Mouse (Mus musculus) lung, embryonic 14.5 days (tissue): Measurements from ENCODE around the gene Slco6c1. TPM values are rescaled to one million over a fixed set of nuclear protein-coding genes. Genes with fewer than 3 reads are reported as not detected.

Experiments used
- ATAC-seq: fragments of 200-750 bp; cut with Nextera tagmentation; 2 replicates; pipeline ENCODE4 v1.8.0; 2017; ENCODE audit warnings: mild to moderate bottlenecking, moderate TSS enrichment, moderate library complexity; ENCODE audit not compliant: insufficient read depth
- DNase-seq: peaks from one replicate; pipeline ENCODE4 v3.0.0-alpha.2; 2015
- H3K27ac ChIP-seq: fragments of 300-500 bp; sonication (generic); 2 replicates; pipeline ENCODE4 v1.5.1; 2014; ENCODE audit warnings: low read depth, mild to moderate bottlenecking, moderate library complexity
- H3K27me3 ChIP-seq: fragments of 300-500 bp; sonication (generic); 2 replicates; pipeline ENCODE4 v1.6.1; 2014; ENCODE audit warnings: low read length, control low read depth; ENCODE audit not compliant: insufficient read depth
- H3K36me3 ChIP-seq: fragments of 300-500 bp; sonication (generic); 2 replicates; pipeline ENCODE4 v1.6.1; 2014; ENCODE audit warnings: control low read depth; ENCODE audit not compliant: insufficient read depth
- H3K4me1 ChIP-seq: fragments of 300-500 bp; sonication (generic); 2 replicates; pipeline ENCODE4 v1.6.1; 2014; ENCODE audit warnings: antibody characterized with exemption, control low read depth; ENCODE audit not compliant: insufficient read depth
- H3K4me2 ChIP-seq: fragments of 300-500 bp; sonication (generic); 2 replicates; pipeline ENCODE4 v1.6.1; 2014; ENCODE audit warnings: mild to moderate bottlenecking
- H3K4me3 ChIP-seq: fragments of 300-500 bp; sonication (generic); 2 replicates; pipeline ENCODE4 v1.5.1; 2014; ENCODE audit warnings: low read depth, low read length
- H3K9ac ChIP-seq: fragments of 300-500 bp; sonication (generic); 2 replicates; pipeline ENCODE4 v1.6.1; 2014
- H3K9me3 ChIP-seq: fragments of 300-500 bp; sonication (generic); 2 replicates; pipeline ENCODE4 v1.6.1; 2016; ENCODE audit warnings: low read depth, low read length, control low read depth
- CTCF ChIP-seq: IDR thresholded peaks from 2 replicates; pipeline ENCODE4 v1.5.1; 2016; ENCODE audit warnings: antibody characterized with exemption, low read depth
- WGBS: fragments of 180-500 bp; shearing (Covaris S2); extraction: QIAGEN DNeasy Blood & Tissue Kit; methylation state at CpG from one replicate; pipeline ENCODE4 v1.1.7; 2014; 5-methylcytosine and 5-hydroxymethylcytosine counted together
- polyA plus RNA-seq: library from polyadenylated mRNA; unstranded; fragments of >200 nt; fragmentation: Nextera tagmentation; extraction: Ambion mirVana; gene quantifications from 2 replicates; pipeline ENCODE4 v1.2.1, GENCODE M21; 2014

The Slco6c1 gene
- polyA plus RNA-seq = not detected in 2 replicates

DNA sequence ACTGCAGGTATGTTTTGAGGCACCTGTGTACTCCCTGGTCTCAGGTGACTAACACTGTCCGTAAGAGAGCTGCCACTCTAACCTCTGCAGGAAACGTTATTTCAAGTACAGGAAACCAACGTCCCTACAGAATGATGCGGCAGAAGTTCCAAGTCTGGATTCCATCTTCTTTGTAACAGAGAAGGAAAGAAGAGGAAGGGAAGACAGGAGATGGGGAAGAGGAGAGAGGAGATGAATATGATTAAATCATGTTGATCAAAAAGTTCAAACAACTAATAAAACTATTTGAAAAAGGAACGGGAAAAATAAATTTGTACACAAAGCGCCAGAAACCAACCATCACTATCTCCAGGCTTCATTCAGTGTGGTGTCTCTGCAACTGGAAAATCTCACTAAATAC lies at the start of gene Slco6c1:
Slco6c1 (minus strand) TSS at position 101 of the 400 bp plus-strand sequence.
- DNase-seq = no peak
- H3K36me3 ChIP-seq = no peaks in the 10 kb centered on the region
- ATAC-seq = no peak
- H3K9me3 ChIP-seq = no peaks in the 10 kb centered on the region
- no peak within 1 kb of the TSS for H3K4me2 ChIP-seq
- H3K9ac ChIP-seq = no peak within 1 kb of the TSS
- no peak within 1 kb of the TSS for H3K4me3 ChIP-seq
- H3K4me1 ChIP-seq = no peaks in the 10 kb centered on the region
- 88% methylated on average over 6 of the region's 6 CpGs for WGBS
- no peaks in the 10 kb centered on the region for H3K27me3 ChIP-seq
- H3K27ac ChIP-seq = no peak within 1 kb of the TSS
- no peak for TF ChIP-seq CTCF

DNA sequence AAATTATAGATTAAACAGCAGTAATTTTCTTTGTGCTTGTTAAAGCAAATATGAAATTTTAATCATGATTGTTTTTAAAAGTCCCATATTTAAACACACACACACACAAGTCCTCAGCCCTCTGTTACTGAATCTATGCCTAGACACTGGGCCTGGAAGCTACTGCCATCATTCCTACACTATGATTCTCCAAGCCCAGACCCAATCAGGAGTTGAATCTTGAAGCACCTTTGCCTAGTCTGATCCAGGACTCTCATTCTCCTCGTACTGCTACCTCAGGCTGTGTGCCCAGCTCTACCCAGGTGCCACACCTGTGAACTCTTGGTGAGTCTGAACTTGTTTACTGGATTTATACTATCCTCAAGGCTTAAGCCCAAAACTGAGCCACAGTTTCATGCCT lies 89.1 kb downstream of the Slco6c1 start:
- ATAC-seq (no peak), DNase-seq (no peak)
- 37% methylated on average over 1 of the region's 1 CpGs for WGBS

DNA sequence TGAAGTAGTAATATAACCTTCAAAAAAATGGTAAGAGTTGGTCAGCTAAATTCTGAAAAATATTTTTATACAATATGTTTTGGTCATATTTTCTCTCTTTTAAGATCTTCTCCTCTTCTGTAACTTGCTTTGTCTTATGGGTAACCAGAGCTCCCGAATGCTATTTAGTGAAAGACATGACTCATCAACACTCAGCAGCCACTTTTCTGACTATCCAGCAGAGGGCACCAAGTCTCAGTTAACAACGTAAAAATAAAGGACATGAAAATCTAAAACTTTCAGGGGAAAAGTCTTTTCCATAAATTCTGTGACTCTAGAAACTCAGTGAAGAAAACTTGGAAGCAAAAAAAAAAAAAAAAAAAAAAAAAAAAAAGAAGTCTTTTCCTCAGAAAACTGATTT lies 89.6 kb downstream of the Slco6c1 start:
- TF ChIP-seq CTCF = peak; percentile 53
- Histone ChIP-seq H3K27me3 (no peaks in the 10 kb centered on the region), H3K4me3 (no peak overlapping the region), H3K9me3 (no peaks in the 10 kb centered on the region), H3K27ac (no peak overlapping the region), H3K9ac (no peak overlapping the region), H3K36me3 (no peaks in the 10 kb centered on the region), H3K4me2 (no peak overlapping the region), H3K4me1 (no peaks in the 10 kb centered on the region)
- ATAC-seq = no peak
- DNase-seq = peak; percentile 78
- WGBS = 9% methylated on average over 2 of the region's 2 CpGs

More for the DNA sequence above, 89.1 kb downstream of the Slco6c1 start:
- Histone ChIP-seq H3K4me1 (no peaks in the 10 kb centered on the region), H3K27ac (no peak overlapping the region), H3K27me3 (no peaks in the 10 kb centered on the region), H3K9ac (no peak overlapping the region), H3K4me2 (no peak overlapping the region), H3K9me3 (no peaks in the 10 kb centered on the region), H3K4me3 (no peak overlapping the region), H3K36me3 (no peaks in the 10 kb centered on the region)
- TF ChIP-seq CTCF = no peak

DNA sequence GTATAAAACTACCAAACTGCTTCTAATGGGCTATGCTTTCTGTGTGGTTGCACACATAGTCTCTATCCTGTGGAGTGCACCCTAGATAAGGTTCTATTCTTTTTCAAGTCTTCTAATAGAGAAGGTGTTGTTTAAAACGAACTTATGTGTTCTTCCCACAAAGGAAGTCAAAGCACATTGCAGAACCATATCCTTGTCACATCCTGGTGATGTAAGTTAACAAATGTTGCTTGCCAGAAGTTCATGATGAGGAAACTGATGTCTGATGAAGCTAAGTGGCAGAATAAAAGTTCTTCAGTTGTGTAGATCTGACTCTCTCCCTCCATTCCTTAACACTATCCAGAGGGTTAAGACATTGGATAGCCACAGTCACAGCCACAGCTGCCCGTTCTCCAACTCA lies 90.1 kb downstream of the Slco6c1 start:
- Histone ChIP-seq H3K27me3 (no peaks in the 10 kb centered on the region), H3K27ac (no peak overlapping the region), H3K9ac (no peak overlapping the region), H3K36me3 (no peaks in the 10 kb centered on the region), H3K4me3 (no peak overlapping the region), H3K9me3 (no peaks in the 10 kb centered on the region), H3K4me2 (no peak overlapping the region), H3K4me1 (no peaks in the 10 kb centered on the region)
- DNase-seq (no peak), ATAC-seq (no peak)
- 59% methylated on average over 2 of the region's 2 CpGs for whole genome bisulfite sequencing
- TF ChIP-seq CTCF = no peak

DNA sequence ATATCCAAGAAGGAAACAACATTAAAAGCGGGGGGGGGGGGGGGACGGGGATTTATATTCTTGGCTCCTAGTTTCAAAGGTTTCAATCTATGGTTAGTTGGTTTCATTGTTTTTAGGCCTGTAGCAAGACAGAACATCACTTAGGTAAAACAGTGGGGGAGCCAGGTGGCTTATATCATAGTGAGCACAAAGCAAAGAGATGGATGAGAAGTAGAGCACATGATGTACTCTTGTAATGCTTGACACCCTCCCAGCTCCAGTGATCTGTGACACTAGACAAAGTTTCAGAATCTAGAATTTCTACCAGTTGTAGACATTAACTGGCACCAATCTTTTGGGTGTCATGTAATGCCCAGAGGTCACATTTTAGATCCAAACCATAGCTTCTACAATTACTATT lies 106.7 kb downstream of the Slco6c1 start:
- no peak overlapping the region for H3K4me2 ChIP-seq
- no peaks in the 10 kb centered on the region for H3K36me3 ChIP-seq
- H3K9me3 ChIP-seq = no peaks in the 10 kb centered on the region
- no peak overlapping the region for H3K9ac ChIP-seq
- no peak overlapping the region for H3K4me3 ChIP-seq
- no peak for DNase-seq
- 79% methylated on average over 2 of the region's 2 CpGs for WGBS
- H3K27me3 ChIP-seq = no peaks in the 10 kb centered on the region
- no peak for TF ChIP-seq CTCF
- H3K4me1 ChIP-seq = no peaks in the 10 kb centered on the region
- no peak for ATAC-seq
- H3K27ac ChIP-seq = no peak overlapping the region

DNA sequence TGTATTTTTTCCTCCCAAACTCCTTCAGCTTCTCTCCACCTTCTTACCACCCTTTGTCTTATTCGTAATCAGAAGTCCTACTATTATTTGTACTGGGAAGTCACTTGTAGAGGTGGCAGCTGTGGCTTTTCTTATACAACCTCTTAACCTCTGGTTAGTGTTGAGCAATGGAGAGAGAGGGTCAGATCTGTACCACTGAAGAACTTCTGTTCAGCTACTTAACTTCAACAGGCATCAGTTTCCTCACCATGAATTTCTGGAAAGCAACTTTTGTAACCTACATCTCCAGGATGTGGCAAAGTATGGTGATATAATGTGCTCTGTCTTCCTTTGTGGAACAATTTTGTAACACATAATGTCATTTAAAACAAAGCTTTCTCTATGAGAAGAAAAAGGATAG lies 108.7 kb downstream of the Slco6c1 start:
- Histone ChIP-seq H3K4me2 (no peak overlapping the region), H3K4me1 (no peaks in the 10 kb centered on the region), H3K27me3 (no peaks in the 10 kb centered on the region), H3K9ac (no peak overlapping the region), H3K4me3 (no peak overlapping the region), H3K36me3 (no peaks in the 10 kb centered on the region), H3K9me3 (no peaks in the 10 kb centered on the region), H3K27ac (no peak overlapping the region)
- TF ChIP-seq CTCF = no peak
- 42% methylated on average over 1 of the region's 1 CpGs for whole genome bisulfite sequencing
- DNase-seq (no peak), ATAC-seq (no peak)

DNA sequence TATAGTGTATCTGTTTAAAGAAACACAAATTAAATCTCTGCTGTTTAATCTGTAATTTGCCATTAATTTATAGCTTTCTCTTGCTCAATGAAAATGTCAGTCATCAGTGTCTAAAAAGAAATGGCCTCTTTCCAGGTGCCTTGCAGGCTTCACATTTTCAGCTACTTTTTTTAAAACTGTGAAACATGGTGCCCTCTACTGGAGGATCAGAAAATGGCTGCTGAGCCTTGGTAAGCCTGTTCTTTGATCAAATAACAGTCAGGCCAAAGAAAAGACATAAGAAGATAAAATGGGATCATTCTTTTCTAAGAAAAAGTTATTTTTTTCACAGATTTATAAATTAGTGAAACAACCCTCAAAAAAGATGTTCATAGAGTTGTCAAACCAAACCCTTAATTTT lies 109.1 kb downstream of the Slco6c1 start:
- Histone ChIP-seq H3K4me3 (no peak overlapping the region), H3K4me1 (no peaks in the 10 kb centered on the region), H3K36me3 (no peaks in the 10 kb centered on the region), H3K27me3 (no peaks in the 10 kb centered on the region), H3K27ac (no peak overlapping the region), H3K9me3 (no peaks in the 10 kb centered on the region), H3K9ac (no peak overlapping the region), H3K4me2 (no peak overlapping the region)
- DNase-seq (peak; percentile 85), ATAC-seq (no peak)
- peak; percentile 65 for TF ChIP-seq CTCF
